Mouse (Mus musculus) bone marrow macrophage, adult 2 months (primary cell): ENCODE measurements around the gene Ccdc96. TPM values are rescaled to one million over a fixed set of nuclear protein-coding genes. Genes with fewer than 3 reads are reported as not detected.

Experiments
- H3K27ac ChIP-seq: 2 replicates; pipeline ENCODE4 v1.5.1; 2012; ENCODE audit warnings: low read depth, low read length; ENCODE audit not compliant: insufficient read depth
- H3K4me1 ChIP-seq: 2 replicates; pipeline ENCODE4 v1.6.1; 2012; ENCODE audit warnings: low read length; ENCODE audit not compliant: control insufficient read depth, insufficient read depth
- H3K4me3 ChIP-seq: 2 replicates; pipeline ENCODE4 v1.5.1; 2012; ENCODE audit warnings: mild to moderate bottlenecking, low read length, moderate library complexity; ENCODE audit not compliant: insufficient read depth
- CTCF ChIP-seq: IDR thresholded peaks from 2 replicates; pipeline ENCODE4 v1.5.1; 2012; ENCODE audit warnings: low read depth, mild to moderate bottlenecking, low read length, moderate library complexity
- POLR2A ChIP-seq: IDR thresholded peaks from 2 replicates; pipeline ENCODE4 v1.6.1; 2012; ENCODE audit warnings: mild to moderate bottlenecking, low read depth, low read length, borderline replicate concordance
- polyA plus RNA-seq: library from polyadenylated mRNA; stranded (reverse); fragments of >200 nt; gene quantifications from 2 replicates; pipeline ENCODE4 v1.2.4, GENCODE M21; 2012; ENCODE audit not compliant: missing spikeins, insufficient read depth, insufficient read length

Ccdc96 gene
- polyA plus RNA-seq, 1 experiment = not detected

DNA sequence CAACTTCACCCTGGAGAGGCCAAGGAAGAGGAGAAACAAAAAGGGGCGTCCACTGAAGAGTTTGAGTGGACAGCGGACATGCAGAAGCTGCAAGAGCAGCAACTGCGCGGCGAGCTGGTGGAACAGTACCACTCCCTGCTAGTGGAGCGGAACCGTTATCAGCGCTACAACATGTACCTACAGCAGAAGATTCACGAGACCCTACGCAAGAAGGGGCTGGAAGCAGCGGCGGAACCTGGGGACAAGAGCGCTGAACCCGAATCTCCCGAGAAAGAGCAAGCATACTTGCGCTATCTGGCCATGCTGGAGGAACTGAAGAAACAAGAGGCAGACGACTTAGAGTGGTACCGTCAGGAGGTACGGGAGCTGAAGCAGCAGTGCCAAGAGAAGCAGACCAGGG lies 918 bp downstream of the Ccdc96 start:
- H3K4me3 ChIP-seq = peak overlapping the region; percentile 59
- TF ChIP-seq CTCF = no peak
- TF ChIP-seq POLR2A = no peak

DNA sequence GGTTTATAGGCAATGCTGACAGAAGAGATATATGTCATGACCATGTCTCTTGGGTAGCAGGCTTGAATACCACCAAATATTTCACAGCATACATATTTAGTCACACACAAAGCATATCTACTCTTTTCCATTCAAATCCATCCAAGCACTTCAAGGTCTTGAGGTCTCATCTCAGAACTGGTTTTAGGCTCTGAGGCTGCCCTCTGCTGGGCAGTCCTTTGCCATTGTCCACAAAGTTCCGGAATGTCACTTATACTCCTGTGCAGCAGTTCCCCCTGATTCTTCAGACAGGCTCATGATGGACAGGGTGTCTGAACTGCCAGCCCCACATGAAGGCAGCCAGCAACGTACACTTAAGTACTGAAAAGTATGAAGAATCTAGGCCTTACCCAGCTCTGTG lies 4.8 kb downstream of the Ccdc96 start:
- TF ChIP-seq CTCF (no peak), POLR2A (no peak)
- H3K27ac ChIP-seq = no peak overlapping the region
- peaks cover 4% of the 10 kb centered on the region; the same call in 1 of the 2 replicates for H3K4me1 ChIP-seq
- H3K4me3 ChIP-seq = no peak overlapping the region

More for the DNA sequence above, 918 bp downstream of the Ccdc96 start:
- H3K27ac ChIP-seq = no peak overlapping the region
- peaks cover 22% of the 10 kb centered on the region for H3K4me1 ChIP-seq

DNA sequence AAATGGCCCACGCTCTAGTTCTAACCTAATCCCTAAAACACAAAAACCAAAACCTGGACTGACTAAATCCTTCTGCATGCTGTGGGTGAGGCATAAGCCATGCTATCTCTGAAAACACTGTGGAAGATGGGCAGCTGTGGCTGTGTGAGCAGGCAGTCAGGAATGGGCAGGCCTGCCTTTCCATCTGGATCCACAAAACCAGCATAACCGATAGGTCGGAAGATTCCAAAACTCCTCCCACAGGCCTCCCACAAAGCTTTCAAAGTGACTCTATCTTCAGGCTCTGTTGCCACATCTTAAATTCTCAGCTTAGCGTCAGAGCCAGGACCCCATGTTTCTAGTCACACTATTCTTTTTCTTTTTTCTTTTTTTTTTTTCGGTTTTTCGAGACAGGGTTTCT lies 9.5 kb downstream of the Ccdc96 start:
- TF ChIP-seq CTCF = no peak
- TF ChIP-seq POLR2A = no peak
- H3K27ac ChIP-seq = no peak overlapping the region
- no peak overlapping the region for H3K4me3 ChIP-seq
- peaks cover 6% of the 10 kb centered on the region; the same call in 1 of the 2 replicates for H3K4me1 ChIP-seq

DNA sequence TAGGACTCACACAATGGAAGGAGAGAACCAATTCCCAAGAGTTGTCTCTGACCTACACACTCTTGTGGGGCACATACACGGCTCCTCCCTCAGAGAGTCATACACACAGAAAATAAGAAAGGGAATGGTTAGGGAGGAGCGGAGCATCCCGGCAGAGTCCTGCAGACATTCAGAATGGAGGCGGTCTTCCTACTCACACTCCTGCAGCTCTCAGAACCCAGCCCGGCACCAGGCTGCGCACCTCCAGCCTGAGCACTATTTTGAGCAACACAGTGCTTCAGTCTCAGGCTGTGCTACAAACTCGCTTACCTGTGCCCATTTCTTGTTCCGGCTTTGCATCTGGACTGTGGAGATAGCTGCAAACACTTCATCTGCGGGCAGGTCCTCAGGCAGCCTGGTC lies 10.3 kb downstream of the Ccdc96 start:
- no peak overlapping the region for H3K27ac ChIP-seq

DNA sequence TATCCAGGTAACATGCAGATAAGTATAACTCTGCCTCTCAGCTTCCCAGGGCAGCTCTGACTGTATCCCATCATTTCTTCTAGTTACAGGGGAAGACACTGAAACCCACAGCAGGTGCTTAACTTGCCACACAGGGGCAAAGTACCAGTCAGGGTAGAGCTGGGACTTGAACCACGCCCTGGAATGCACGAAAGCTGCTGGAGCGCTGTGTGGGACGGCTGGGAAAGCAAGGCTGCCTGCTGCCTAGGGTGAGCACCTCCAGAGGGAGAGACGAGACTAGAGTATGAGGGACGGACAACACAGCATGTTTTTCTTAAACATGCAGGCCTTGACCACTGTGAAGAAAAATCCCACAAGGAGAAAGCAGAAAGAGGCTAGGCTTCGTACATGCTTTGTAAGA lies 20.8 kb downstream of the Ccdc96 start:
- no peaks in the 10 kb centered on the region for H3K4me1 ChIP-seq
- H3K4me3 ChIP-seq = no peak overlapping the region
- TF ChIP-seq POLR2A (no peak), CTCF (no peak)
- H3K27ac ChIP-seq = no peak overlapping the region

More for the DNA sequence above, 10.3 kb downstream of the Ccdc96 start:
- H3K4me3 ChIP-seq = no peak overlapping the region
- H3K4me1 ChIP-seq = peaks cover 6% of the 10 kb centered on the region; the same call in 1 of the 2 replicates
- TF ChIP-seq POLR2A (no peak), CTCF (no peak)

DNA sequence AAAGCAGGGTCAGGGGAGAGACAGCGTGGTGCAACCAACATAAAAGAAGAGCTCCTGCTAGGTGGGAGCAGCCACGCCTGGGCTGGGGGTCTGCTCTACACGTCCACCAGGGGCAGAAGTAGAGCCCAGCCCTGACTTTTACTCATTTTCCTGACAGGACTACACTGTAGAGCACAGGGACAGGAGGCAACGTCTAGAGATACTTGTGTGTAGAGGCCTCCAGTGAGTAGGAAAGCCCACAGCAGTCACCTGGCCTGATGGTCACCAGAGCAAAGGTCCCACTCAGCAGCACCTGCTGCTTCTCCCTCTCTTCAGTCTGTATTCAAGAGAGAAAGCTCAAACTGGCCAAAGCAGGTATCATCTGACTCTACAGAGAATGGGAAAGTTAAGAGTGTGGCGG lies 21.3 kb downstream of the Ccdc96 start:
- H3K4me3 ChIP-seq = no peak overlapping the region
- H3K27ac ChIP-seq = no peak overlapping the region
- H3K4me1 ChIP-seq = no peaks in the 10 kb centered on the region
- TF ChIP-seq POLR2A = no peak
- TF ChIP-seq CTCF = no peak

DNA sequence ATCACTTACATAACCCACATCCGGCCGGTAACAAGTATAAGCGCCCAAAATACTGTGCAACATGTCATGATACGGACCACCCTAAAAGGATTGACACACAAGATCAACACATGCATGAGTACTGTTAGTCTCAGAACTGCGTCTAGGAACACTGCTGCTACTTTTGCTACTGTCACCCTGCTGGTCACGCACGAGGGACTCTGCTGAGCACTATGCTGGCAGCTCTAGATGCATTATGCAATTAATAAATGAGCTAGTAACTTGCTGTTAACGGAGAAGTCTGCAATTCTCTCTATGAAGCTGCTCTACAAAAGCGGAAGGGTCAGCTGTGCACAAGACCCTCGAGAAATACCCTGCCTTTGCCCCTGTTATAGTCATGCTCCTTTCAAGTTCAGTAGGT lies 24.0 kb downstream of the Ccdc96 start:
- TF ChIP-seq POLR2A = no peak
- no peak for TF ChIP-seq CTCF
- Histone ChIP-seq H3K27ac (no peak overlapping the region), H3K4me1 (no peaks in the 10 kb centered on the region), H3K4me3 (no peak overlapping the region)

- no peak overlapping the region for H3K4me3 ChIP-seq
- H3K27ac ChIP-seq = no peak overlapping the region
- no peak for TF ChIP-seq CTCF
- TF ChIP-seq POLR2A = no peak
- H3K4me1 ChIP-seq = peaks cover 14% of the 10 kb centered on the region
Measured at GRCm38 (mm10) chr5:36510956-36511355, 26.6 kb downstream of the Ccdc96 start.

DNA sequence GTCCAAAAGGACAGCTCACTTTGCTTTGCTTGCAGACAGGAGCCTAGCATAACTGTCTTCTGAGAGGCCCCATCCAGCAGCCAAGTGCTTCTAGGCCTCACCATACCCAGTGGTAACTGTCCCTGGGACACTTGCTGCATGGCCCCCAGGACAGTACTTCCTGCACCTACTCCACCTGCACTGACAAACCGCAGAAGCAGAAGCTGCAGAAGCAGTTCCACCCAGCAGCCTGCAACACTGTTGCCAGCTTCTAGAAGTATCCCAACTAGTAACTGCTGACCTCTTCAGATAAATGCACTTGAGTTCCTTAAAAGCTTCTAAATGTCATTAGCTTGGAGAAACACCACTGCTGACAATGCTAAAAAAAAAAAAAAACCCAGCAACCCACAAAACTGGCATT lies 30.7 kb downstream of the Ccdc96 start:
- TF ChIP-seq CTCF (no peak), POLR2A (no peak)
- peaks cover 33% of the 10 kb centered on the region for H3K4me1 ChIP-seq
- H3K27ac ChIP-seq = peak overlapping the region; percentile 91
- H3K4me3 ChIP-seq = no peak overlapping the region

- Histone ChIP-seq H3K27ac (peak overlapping the region; percentile 91), H3K4me3 (no peak overlapping the region), H3K4me1 (peaks cover 33% of the 10 kb centered on the region)
- TF ChIP-seq POLR2A (no peak), CTCF (no peak)
Measured at GRCm38 (mm10) chr5:36515558-36515957, 31.2 kb downstream of the Ccdc96 start.

DNA sequence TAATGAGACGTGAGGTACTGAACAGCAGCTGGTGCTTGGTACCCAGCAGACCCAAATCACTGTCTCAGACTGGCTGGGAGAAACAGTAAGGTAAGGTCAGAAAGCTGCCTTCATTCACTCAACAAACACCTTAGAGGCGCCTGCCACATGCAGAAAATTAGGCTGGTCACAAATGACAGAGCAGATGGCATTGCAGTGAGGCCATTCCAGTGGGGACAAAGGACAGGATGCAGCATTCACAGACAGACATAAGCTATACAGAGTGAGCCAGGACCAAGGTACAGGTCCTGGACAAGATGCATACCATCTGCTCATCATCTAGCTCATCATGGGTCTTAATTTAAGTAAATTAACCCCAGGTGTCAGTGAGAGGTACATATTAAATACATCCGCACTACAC lies 33.2 kb downstream of the Ccdc96 start:
- Histone ChIP-seq H3K27ac (no peak overlapping the region), H3K4me3 (no peak overlapping the region), H3K4me1 (peaks cover 33% of the 10 kb centered on the region)
- no peak for TF ChIP-seq POLR2A
- TF ChIP-seq CTCF = no peak

- no peak overlapping the region for H3K4me3 ChIP-seq
- no peak overlapping the region for H3K27ac ChIP-seq
- TF ChIP-seq POLR2A (no peak), CTCF (no peak)
- H3K4me1 ChIP-seq = peaks cover 29% of the 10 kb centered on the region
Measured at GRCm38 (mm10) chr5:36519751-36520150, 35.4 kb downstream of the Ccdc96 start.
